Mouse (Mus musculus) embryo, embryonic 9.5 days (tissue): ENCODE measurements around the gene Auts2.
A peak's percentile ranks its signal among the peaks of the same experiment; 100 is the strongest.

Experiments used
- DNase-seq: peaks from one replicate; pipeline ENCODE4 v3.0.0-alpha.2; 2017; ENCODE audit errors: extremely low spot score

Auts2 gene

GRCm38 (mm10) chr5:132500817-132501231 lies 42.3 kb downstream of the Auts2 start:
- peak; percentile 77 for DNase-seq

GRCm38 (mm10) chr5:132498896-132499295 lies 44.2 kb downstream of the Auts2 start:
- DNase-seq, result no peak

GRCm38 (mm10) chr5:132498045-132498444 lies 45.1 kb downstream of the Auts2 start:
- DNase-seq, result no peak

GRCm38 (mm10) chr5:132492793-132493192 lies 50.4 kb downstream of the Auts2 start:
- no peak for DNase-seq

- DNase-seq, result no peak
Measured at GRCm38 (mm10) chr5:132492040-132492439, 51.1 kb downstream of the Auts2 start.

GRCm38 (mm10) chr5:132491508-132491907 lies 51.6 kb downstream of the Auts2 start:
- DNase-seq, result peak; percentile 46

- DNase-seq, result no peak
Measured at GRCm38 (mm10) chr5:132490326-132490725, 52.8 kb downstream of the Auts2 start.

- DNase-seq, result no peak
Measured at GRCm38 (mm10) chr5:132489736-132490313, 53.3 kb downstream of the Auts2 start.

- DNase-seq, result no peak
Measured at GRCm38 (mm10) chr5:132486831-132487230, 56.3 kb downstream of the Auts2 start.

- no peak for DNase-seq
Measured at GRCm38 (mm10) chr5:132485994-132486393, 57.1 kb downstream of the Auts2 start.

GRCm38 (mm10) chr5:132485448-132485847 lies 57.7 kb downstream of the Auts2 start:
- no peak for DNase-seq

GRCm38 (mm10) chr5:132481476-132481875 lies 61.7 kb downstream of the Auts2 start:
- no peak for DNase-seq

GRCm38 (mm10) chr5:132480461-132480860 lies 62.7 kb downstream of the Auts2 start:
- DNase-seq, result no peak

GRCm38 (mm10) chr5:132479227-132479857 lies 63.8 kb downstream of the Auts2 start:
- no peak for DNase-seq

GRCm38 (mm10) chr5:132477533-132477932 lies 65.6 kb downstream of the Auts2 start:
- no peak for DNase-seq

- no peak for DNase-seq
Measured at GRCm38 (mm10) chr5:132472905-132473321, 70.2 kb downstream of the Auts2 start.

GRCm38 (mm10) chr5:132472184-132472829 lies 70.8 kb downstream of the Auts2 start:
- no peak for DNase-seq

- DNase-seq, result no peak
Measured at GRCm38 (mm10) chr5:132467364-132467743, 75.8 kb downstream of the Auts2 start.

- DNase-seq, result no peak
Measured at GRCm38 (mm10) chr5:132466427-132467363, 76.4 kb downstream of the Auts2 start.

- no peak for DNase-seq
Measured at GRCm38 (mm10) chr5:132462560-132462959, 80.6 kb downstream of the Auts2 start.

- DNase-seq, result no peak
Measured at GRCm38 (mm10) chr5:132458498-132458897, 84.6 kb downstream of the Auts2 start.

GRCm38 (mm10) chr5:132452381-132452780 lies 90.8 kb downstream of the Auts2 start:
- DNase-seq, result no peak
